Mouse (Mus musculus) lung, adult 2 months (tissue): ENCODE measurements at regions not wholly inside any gene's neighbourhood (a gene's known extent, or its start where the extent isn't known, plus 50 kb on each side); places are given as distances from the start of the nearest gene placed in this dataset.

Experiments
- CTCF ChIP-seq: fragments of 200-500 bp; IDR thresholded peaks from 2 replicates; pipeline ENCODE4 v1.5.1; 2011; ENCODE audit warnings: mild to moderate bottlenecking, low read length, control low read depth; ENCODE audit not compliant: insufficient read depth
- POLR2A ChIP-seq: fragments of 200-500 bp; IDR thresholded peaks from 2 replicates; pipeline ENCODE4 v1.6.1; 2011; ENCODE audit warnings: low read depth, mild to moderate bottlenecking, control low read depth, low read length, borderline replicate concordance; ENCODE audit errors: extremely low read depth

GRCm38 (mm10) chr3:38820787-38821186 is 66.0 kb upstream of the Fat4 start:
- TF ChIP-seq POLR2A (no peak), CTCF (no peak)
